Mouse (Mus musculus): ENCODE data around the gene Dao. TPM values are rescaled to one million over a fixed set of nuclear protein-coding genes. Genes with fewer than 3 reads are reported as not detected.
A peak's percentile ranks its signal among the peaks of the same experiment; 100 is the strongest.

Gene Dao
- not detected in 2 replicates for polyA plus RNA-seq (2016; fragmentation: Nextera tagmentation; extraction: Ambion mirVana)

GRCm38 (mm10) chr5:114003542-114003941 lies at the start of gene Dao:
Gene Dao, plus strand, starts transcription at chr5:114003703.
- ATAC-seq, result no peak
- Histone ChIP-seq H3K27me3 (replicated peaks) (0 out of 2 replicates have a peak, but pooled peaks cover 10% of the 10 kb centered on the region), H3K4me3 (no peak within 1 kb of the TSS), H3K4me2 (no peak within 1 kb of the TSS), H3K36me3 (no peaks in the 10 kb centered on the region), H3K9me3 (replicated peaks) (no peaks in the 10 kb centered on the region), H3K9ac (no peak within 1 kb of the TSS), H3K27ac (no peak within 1 kb of the TSS), H3K4me1 (peaks cover 22% of the 10 kb centered on the region)
- 51% methylated on average over 5 of the region's 5 CpGs for WGBS (ENCODE audit: insufficient replicate concordance)

DNA sequence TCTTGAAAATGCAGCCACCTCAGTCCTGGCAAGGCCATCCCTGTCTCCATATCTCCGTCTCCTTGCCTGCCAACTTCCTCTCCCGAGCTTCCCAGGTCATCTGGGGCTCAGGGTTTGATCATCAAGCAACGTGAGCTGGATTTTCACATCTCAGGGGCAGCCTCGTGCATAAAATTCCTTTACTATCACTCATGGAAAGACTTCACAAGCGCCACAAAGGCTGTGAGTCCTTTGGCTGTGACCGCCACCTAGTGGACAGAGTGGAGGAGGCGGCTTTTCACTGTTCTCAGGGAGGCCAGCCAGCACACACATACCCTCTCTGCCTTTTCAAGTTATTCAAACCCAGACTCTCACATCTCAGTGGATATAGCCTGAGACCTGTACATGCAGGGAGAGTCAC lies 49.1 kb upstream of the Dao start:
- no peak for ATAC-seq
- Histone ChIP-seq H3K4me2 (no peak overlapping the region), H3K9me3 (replicated peaks) (no peaks in the 10 kb centered on the region), H3K4me1 (peaks cover 52% of the 10 kb centered on the region), H3K9ac (no peak overlapping the region), H3K4me3 (no peak overlapping the region), H3K36me3 (peaks cover 90% of the 10 kb centered on the region), H3K27ac (peak overlapping the region; percentile 34; the same call in 1 of the 2 replicates), H3K27me3 (replicated peaks) (no peaks in the 10 kb centered on the region)
- 11% methylated on average over 7 of the region's 7 CpGs for WGBS (ENCODE audit: insufficient replicate concordance)

GRCm38 (mm10) chr5:113955281-113955680 lies 48.2 kb upstream of the Dao start:
- no peak for ATAC-seq
- peak overlapping the region; percentile 3; the same call in 1 of the 2 replicates for H3K27ac ChIP-seq
- WGBS (ENCODE audit: insufficient replicate concordance), result 65% methylated on average over 5 of the region's 5 CpGs
- peaks cover 59% of the 10 kb centered on the region for H3K4me1 ChIP-seq
- H3K4me2 ChIP-seq, result no peak overlapping the region
- no peaks in the 10 kb centered on the region for H3K9me3 ChIP-seq (replicated peaks)
- H3K36me3 ChIP-seq, result peaks cover 88% of the 10 kb centered on the region
- no peak overlapping the region for H3K4me3 ChIP-seq
- H3K27me3 ChIP-seq (replicated peaks), result no peaks in the 10 kb centered on the region
- H3K9ac ChIP-seq, result no peak overlapping the region

- H3K27me3 ChIP-seq (replicated peaks), result no peaks in the 10 kb centered on the region
- WGBS (ENCODE audit: insufficient replicate concordance), result 72% methylated on average over 8 of the region's 8 CpGs
- no peak overlapping the region for H3K27ac ChIP-seq
- H3K4me2 ChIP-seq, result no peak overlapping the region
- H3K9me3 ChIP-seq (replicated peaks), result no peaks in the 10 kb centered on the region
- H3K9ac ChIP-seq, result no peak overlapping the region
- peaks cover 59% of the 10 kb centered on the region for H3K4me1 ChIP-seq
- H3K4me3 ChIP-seq, result no peak overlapping the region
- no peak for ATAC-seq
- peaks cover 88% of the 10 kb centered on the region for H3K36me3 ChIP-seq
Observed at GRCm38 (mm10) chr5:113955691-113956090, 47.8 kb upstream of the Dao start.

DNA sequence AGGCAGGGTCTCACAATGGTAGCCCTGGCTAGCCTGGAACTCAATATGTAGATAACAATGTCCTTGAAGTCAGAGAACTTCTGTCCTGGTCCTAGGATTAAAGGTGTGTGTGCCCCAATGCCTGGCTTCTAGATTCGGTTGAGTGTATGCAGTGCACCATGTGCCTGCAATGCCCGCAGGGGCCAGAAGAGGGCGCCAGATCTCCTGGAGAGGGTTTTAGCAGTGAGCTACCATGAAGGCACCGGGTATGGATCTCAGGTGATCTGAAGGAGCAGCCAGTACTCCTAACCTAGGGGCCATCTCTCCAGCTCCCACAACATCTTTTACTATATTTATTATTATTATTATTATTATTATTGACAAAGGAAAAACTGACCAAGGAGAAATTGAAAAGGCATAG lies 47.0 kb upstream of the Dao start:
- Histone ChIP-seq H3K4me3 (no peak overlapping the region), H3K4me1 (peaks cover 54% of the 10 kb centered on the region), H3K9ac (no peak overlapping the region), H3K9me3 (replicated peaks) (no peaks in the 10 kb centered on the region), H3K4me2 (no peak overlapping the region), H3K27ac (no peak overlapping the region), H3K36me3 (peaks cover 88% of the 10 kb centered on the region), H3K27me3 (replicated peaks) (no peaks in the 10 kb centered on the region)
- peak; percentile 54 for ATAC-seq
- 8% methylated on average over 4 of the region's 4 CpGs for WGBS (ENCODE audit: insufficient replicate concordance)

DNA sequence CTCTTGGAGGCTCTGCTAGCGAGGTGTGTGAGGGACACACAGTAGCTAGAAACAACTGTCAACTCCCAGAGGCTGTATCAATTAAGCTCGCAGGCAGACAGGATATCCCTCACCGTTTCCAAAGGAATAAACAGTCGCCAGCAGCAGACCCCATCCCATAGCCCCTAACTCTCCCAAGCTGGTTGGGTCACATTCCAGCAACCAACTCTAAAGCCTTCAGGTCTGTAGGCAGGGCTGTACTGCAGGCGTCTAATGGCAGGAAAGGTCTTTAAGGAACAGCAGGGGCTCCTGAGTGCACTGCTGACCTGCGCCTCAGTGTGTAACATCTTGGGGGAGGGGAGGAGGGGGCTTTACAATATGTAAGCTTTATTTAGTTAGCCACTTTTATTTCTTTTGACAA lies 44.5 kb upstream of the Dao start:
- Histone ChIP-seq H3K27me3 (replicated peaks) (no peaks in the 10 kb centered on the region), H3K4me2 (no peak overlapping the region), H3K27ac (no peak overlapping the region), H3K36me3 (peaks cover 94% of the 10 kb centered on the region), H3K9me3 (replicated peaks) (no peaks in the 10 kb centered on the region), H3K9ac (no peak overlapping the region), H3K4me1 (peaks cover 50% of the 10 kb centered on the region), H3K4me3 (no peak overlapping the region)
- 47% methylated on average over 6 of the region's 6 CpGs for WGBS (ENCODE audit: insufficient replicate concordance)
- no peak for ATAC-seq

DNA sequence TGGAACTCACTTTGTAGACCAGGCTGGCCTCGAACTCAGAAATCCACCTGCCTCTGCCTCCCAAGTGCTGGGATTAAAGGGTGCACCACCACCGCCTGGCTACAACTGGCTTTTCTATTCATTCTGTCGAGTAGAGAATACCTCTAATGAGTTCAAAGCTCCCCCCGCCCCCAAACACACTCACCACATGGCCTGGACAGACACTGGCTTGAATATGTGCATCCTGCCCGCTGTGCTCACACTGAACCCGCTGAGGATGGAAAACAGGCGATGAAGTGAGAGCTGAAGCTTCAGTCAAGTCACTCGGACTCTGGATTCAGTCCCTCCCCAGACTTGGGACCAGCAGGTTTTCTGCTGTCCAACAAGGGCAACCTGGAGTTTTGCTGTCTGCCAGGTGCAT lies 43.1 kb upstream of the Dao start:
- ATAC-seq, result no peak
- no peak overlapping the region; the same call in 1 of the 2 replicates for H3K27ac ChIP-seq
- H3K4me1 ChIP-seq, result peaks cover 53% of the 10 kb centered on the region
- H3K4me2 ChIP-seq, result no peak overlapping the region
- no peaks in the 10 kb centered on the region for H3K27me3 ChIP-seq (replicated peaks)
- H3K4me3 ChIP-seq, result no peak overlapping the region
- no peak overlapping the region for H3K9ac ChIP-seq
- 83% methylated on average over 8 of the region's 8 CpGs for WGBS (ENCODE audit: insufficient replicate concordance)
- H3K9me3 ChIP-seq (replicated peaks), result no peaks in the 10 kb centered on the region
- H3K36me3 ChIP-seq, result peaks cover 95% of the 10 kb centered on the region

- H3K36me3 ChIP-seq, result peaks cover 97% of the 10 kb centered on the region
- H3K4me2 ChIP-seq, result no peak overlapping the region
- H3K27ac ChIP-seq, result peak overlapping the region; percentile 40; the same call in 1 of the 2 replicates
- ATAC-seq, result no peak; the same call in 1 of the 2 replicates
- no peak overlapping the region for H3K4me3 ChIP-seq
- H3K4me1 ChIP-seq, result peaks cover 62% of the 10 kb centered on the region
- no peaks in the 10 kb centered on the region for H3K9me3 ChIP-seq (replicated peaks)
- H3K9ac ChIP-seq, result no peak overlapping the region; the same call in 1 of the 2 replicates
- no peaks in the 10 kb centered on the region for H3K27me3 ChIP-seq (replicated peaks)
- WGBS (ENCODE audit: insufficient replicate concordance), result 43% methylated on average over 7 of the region's 7 CpGs
Observed at GRCm38 (mm10) chr5:113961776-113962175, 41.7 kb upstream of the Dao start.

DNA sequence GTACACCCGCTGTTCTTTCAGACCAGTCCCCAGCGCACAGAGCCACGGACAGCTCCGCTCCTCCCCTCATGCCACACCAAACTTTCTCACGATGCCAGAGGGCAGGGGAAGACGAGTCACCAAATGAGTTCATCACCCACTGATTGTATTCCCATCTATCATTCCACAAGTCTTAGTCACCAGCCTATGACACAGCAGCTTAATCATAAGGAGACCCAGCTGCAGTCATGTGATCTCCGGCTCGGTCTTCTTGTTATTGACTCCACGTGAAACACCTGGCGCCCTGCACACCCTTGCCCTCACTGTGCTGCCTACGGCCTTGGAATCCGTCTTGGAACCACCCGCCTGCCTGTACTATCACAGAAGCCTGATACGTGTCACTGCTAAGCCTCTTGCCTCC lies 38.5 kb upstream of the Dao start:
- peaks cover 99% of the 10 kb centered on the region for H3K36me3 ChIP-seq
- no peak overlapping the region for H3K9ac ChIP-seq
- ATAC-seq, result no peak
- no peaks in the 10 kb centered on the region for H3K27me3 ChIP-seq (replicated peaks)
- H3K9me3 ChIP-seq (replicated peaks), result no peaks in the 10 kb centered on the region
- no peak overlapping the region for H3K4me2 ChIP-seq
- WGBS (ENCODE audit: insufficient replicate concordance), result 89% methylated on average over 14 of the region's 14 CpGs
- no peak overlapping the region for H3K4me3 ChIP-seq
- H3K4me1 ChIP-seq, result peaks cover 71% of the 10 kb centered on the region
- H3K27ac ChIP-seq, result no peak overlapping the region

DNA sequence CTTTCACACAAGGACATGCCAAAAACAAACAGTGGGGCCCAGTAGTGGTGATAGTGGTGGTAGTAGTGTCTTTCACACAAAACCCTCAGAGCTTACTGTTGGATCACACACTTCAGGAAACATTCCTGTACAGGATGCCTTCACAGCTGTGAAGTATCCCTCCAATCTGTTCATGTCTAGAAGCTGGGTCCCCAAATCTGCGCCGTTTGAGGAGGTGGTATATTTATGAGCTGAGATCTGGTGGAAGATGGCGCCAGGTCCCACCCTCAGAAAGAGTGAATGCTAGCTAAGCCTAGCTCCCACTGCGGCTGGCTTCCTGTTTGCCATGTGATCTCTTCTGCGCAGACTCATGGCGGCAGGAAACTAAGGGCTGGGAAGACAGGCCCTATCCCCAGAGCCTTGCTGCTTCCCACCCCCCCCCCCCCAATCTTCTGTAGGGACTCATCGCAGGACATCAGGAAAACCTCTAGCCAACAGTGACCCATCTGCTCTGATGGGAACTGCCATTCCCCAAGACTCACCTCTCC lies 37.8 kb upstream of the Dao start:
- H3K36me3 ChIP-seq, result peaks cover 99% of the 10 kb centered on the region
- H3K27me3 ChIP-seq (replicated peaks), result no peaks in the 10 kb centered on the region
- H3K9me3 ChIP-seq (replicated peaks), result no peaks in the 10 kb centered on the region
- peaks cover 72% of the 10 kb centered on the region for H3K4me1 ChIP-seq
- no peak for ATAC-seq
- H3K27ac ChIP-seq, result no peak overlapping the region
- no peak overlapping the region for H3K9ac ChIP-seq
- no peak overlapping the region for H3K4me2 ChIP-seq
- no peak overlapping the region for H3K4me3 ChIP-seq
- 82% methylated on average over 7 of the region's 7 CpGs for WGBS (ENCODE audit: insufficient replicate concordance)

GRCm38 (mm10) chr5:113966452-113967150 lies 36.9 kb upstream of the Dao start:
- Histone ChIP-seq H3K9ac (peak overlapping the region; percentile 8), H3K36me3 (peaks cover 92% of the 10 kb centered on the region), H3K9me3 (replicated peaks) (no peaks in the 10 kb centered on the region), H3K4me2 (0 out of 2 replicates have a peak overlapping the region, but pooled peaks have one; percentile 2), H3K4me3 (no peak overlapping the region), H3K27me3 (replicated peaks) (no peaks in the 10 kb centered on the region), H3K4me1 (peaks cover 77% of the 10 kb centered on the region), H3K27ac (no peak overlapping the region)
- ATAC-seq, result peak; percentile 61
- 73% methylated on average over 13 of the region's 13 CpGs for WGBS (ENCODE audit: insufficient replicate concordance)

- Histone ChIP-seq H3K9ac (no peak overlapping the region), H3K9me3 (replicated peaks) (no peaks in the 10 kb centered on the region), H3K4me3 (no peak overlapping the region), H3K4me1 (peaks cover 81% of the 10 kb centered on the region), H3K36me3 (peaks cover 78% of the 10 kb centered on the region), H3K4me2 (no peak overlapping the region), H3K27me3 (replicated peaks) (no peaks in the 10 kb centered on the region), H3K27ac (no peak overlapping the region)
- ATAC-seq, result no peak
- WGBS (ENCODE audit: insufficient replicate concordance), result 85% methylated on average over 11 of the region's 11 CpGs
Observed at GRCm38 (mm10) chr5:113968371-113968770, 35.1 kb upstream of the Dao start.
